Mouse (Mus musculus) left cerebral cortex, postnatal 10 days (tissue): Measurements from ENCODE around the gene Guk1. TPM values are rescaled to one million over a fixed set of nuclear protein-coding genes. Genes with fewer than 3 reads are reported as not detected.
A peak's percentile ranks its signal among the peaks of the same experiment; 100 is the strongest.

Source experiments
- DNase-seq, 2 experiments: peaks; one replicate each; pipeline ENCODE4 v3.0.0; 2021 to 2022; ENCODE audit warnings: low spot score in 2 of 2, mixed read lengths in 1 of 2; ENCODE audit errors: extremely low spot score in 1 of 2
- intact Hi-C: fragments of 180-260 bp; cut with DNase I; formaldehyde crosslinking; loops from one replicate; pipeline ENCODE4 v1.15.1; 2025
- total RNA-seq, 2 experiments: library from RNA; stranded (reverse); gene quantifications; 2 replicates each; pipeline ENCODE4 v1.2.3; 2021

Gene Guk1
- total RNA-seq, result 100 to 1,000 TPM; 115 to 117 TPM

DNA sequence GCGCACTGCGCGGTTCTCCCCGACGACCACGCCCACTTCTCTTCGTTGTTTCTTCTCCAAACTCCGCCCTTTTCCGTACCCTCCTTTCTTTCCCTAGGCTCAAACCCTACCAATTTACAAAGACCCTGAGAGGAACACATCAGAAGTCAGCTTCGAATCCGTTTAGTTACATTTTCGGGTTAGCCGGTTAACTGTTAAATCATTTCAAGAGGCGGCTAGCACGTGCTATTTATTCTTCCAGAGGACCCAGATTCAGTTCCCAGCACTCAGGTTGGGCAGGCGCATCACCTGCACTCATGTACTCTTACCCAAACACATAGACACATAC lies at the start of gene Guk1:
Gene Guk1, minus strand, starts transcription at position 154 of the 328 bp plus-strand sequence.
- DNase-seq, result no peak
- intact Hi-C loops, result no loop called here

DNA sequence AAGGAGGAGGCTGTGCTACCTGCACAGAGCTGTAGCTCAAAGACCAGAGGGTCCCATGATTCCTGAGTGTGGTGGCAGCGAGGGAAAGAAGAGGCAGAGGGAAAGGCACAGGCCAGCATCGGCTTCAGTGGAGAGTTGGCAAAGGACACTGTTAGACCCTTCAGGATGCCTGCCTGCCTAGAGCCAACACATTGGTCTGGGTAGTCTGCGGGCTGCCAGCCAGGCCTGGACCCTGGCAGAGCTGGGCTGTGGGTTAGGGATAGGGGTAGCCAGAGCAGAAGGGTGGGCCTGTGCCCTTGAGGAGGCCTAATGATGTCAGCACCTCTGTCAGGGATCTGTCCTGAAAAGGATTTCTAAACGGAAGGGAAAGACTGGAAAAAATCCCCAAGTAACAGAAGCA lies 47.8 kb upstream of the Guk1 start:
- no peak for DNase-seq

DNA sequence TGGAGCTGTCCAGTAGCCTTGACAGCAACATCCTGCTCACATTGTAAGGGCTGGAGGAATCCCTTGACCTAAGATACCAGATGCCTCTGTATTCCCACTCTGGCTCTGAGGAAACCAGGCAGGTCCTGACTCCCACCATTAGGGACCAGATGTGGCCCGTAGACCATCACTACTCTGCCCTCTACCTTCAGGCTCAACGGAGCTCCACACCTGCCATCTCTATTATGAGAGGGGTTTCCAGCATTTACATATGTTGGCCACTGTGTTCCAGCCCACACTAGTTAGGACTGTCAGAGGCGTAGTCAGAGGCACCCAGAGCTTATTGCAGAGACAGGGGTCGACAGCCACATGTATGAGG lies 47.4 kb upstream of the Guk1 start:
- no peak for DNase-seq
- intact Hi-C loops, result no loop called here

More for the DNA sequence above, 47.8 kb upstream of the Guk1 start:
- intact Hi-C loops, result no loop called here

DNA sequence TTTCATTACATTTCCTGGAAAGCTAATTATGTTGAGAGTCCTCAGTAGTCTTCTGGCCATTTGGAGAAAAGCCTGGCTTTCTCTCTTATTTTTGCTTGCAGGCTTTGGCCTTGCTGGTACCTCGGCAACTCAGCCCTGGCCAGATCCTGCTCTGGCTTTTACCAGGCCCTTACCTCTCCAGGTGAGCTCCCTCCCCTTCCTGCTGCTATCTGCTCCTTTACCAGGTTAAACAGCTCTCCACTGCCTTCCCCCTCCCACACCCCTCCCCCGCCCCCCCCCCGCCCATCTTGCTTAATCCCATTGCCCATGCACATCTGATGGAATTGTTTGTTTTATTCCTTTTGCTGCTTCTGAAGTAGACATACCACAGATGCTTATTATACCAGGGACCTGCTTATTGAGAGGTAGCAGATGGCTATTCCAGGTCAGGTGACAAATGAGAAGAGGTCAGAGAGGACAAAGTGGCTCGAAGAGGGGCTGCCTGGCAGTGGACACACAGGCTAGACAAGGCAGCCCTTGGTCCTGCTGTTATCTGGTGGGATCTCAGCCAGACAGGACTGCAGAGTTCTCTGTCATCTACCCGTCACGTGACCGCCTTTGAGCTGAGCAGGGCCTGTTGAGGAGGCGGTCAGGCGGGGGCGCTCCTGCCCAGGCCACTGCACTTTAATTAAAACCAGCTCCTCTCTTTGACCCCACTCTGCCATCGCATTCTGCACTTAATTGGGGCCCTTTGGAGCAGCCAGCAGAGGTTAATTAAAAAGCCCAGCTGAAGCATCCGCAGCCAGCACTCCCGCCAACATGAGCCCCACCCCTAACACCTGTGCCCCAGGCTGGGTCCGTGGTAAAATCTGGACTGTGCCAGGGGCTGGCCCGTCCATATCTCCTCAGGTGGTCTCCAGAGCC lies 46.8 kb upstream of the Guk1 start:
- peak in 1 of 2 experiments; percentile 82 for DNase-seq
- intact Hi-C loops, result no loop called here

DNA sequence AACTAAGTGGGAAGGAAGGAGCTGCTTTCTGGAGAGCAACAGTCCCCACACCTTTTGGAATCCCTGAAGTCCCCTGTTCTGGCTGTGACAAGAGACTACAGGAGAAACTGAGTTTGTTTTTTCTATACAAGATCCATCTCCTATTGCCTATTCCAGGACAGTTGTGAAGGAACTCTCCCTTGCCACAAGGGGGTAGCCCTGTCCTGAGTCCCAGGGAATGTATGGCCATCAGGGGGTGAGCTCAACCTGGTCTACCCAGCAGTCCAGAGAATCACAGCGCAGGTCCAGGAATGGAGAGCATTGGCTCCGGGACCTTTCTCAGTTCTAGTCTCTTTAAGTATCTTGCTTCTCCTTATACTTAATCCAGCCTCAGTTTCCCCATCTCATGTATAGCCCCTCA lies 40.8 kb upstream of the Guk1 start:
- intact Hi-C loops, result no loop called here
- no peak for DNase-seq

DNA sequence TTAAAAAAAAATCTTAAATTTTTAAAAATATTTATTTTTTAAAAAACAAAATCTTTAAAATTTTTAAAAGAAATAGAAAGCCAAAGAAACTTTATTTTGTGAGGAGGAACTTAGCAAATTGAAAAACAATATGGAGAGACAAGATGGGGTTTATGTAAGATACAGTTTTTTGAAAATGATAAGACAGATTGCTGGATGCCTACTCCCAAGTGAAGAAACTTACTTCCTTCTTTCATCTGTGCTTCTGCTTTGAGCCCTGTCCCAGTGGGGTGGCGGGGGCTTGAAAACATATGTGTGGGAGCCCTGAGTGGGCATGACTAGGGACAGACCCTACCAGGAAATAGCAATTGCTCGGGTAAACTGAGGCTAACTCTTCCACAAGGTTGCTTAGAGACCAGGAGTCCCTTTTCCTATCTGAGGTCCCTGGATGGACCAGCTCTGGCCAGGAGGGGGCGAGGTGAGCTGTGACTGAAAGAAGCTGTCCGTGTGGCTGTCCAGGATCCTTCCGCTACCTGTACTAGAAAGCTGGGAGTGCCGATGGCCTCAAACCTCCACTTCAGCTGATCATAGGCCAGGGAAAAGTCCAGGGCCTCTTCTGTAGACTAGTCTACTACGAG lies 38.2 kb upstream of the Guk1 start:
- intact Hi-C loops, result no loop called here

DNA sequence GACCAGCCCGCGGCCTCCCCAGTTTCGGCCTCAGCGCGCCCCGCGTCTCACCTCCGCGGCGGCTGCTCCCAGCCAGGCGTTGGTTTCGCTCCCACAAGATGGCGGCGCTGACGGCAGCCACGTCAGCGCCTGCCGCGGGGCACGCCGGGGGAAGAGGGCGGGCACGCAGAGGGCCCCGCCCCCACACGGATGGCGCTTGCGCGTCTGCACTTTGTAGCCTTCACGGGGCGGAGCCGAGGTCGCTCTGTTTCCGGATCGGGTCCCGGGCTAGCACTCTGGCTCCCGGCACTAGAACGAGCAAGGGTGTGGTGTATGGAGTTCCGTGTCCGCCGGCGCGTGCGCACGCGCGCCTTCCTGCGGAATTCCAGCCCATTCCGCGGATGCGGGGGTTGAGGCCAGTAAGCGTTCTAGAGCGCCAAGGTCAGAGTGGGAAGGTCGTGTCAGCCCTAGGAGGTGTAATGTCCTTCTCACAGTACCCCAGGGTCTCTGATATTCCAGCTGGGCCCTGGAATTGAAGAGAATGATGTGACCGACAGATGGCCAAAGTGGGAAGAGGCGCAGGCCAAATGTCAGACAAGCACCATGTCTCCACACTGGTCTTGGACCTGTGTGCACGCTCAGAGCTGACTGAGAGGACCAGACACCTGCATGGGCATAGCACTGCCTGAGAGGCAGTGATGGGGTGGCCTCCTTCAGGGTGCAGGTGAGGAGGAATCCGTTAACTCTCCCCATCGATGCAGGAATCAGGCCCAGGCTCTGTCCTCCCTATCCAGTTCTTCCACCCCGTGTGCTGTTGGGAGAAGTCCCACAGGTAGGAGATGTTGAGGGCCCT lies 36.3 kb upstream of the Guk1 start, which contains the start of gene Arf1:
Gene Arf1, minus strand, starts transcription at position 149 of the 832 bp plus-strand sequence.
- intact Hi-C loops, result loop anchor here (2.0 to 10.0 kb wide), 2 partner anchors 68 to 256 kb away; no protein-coding TSS in a partner anchor
- peak; percentile 93 to 97 for DNase-seq

More for the DNA sequence above, 38.2 kb upstream of the Guk1 start:
- DNase-seq, result peak in 1 of 2 experiments; percentile 64

DNA sequence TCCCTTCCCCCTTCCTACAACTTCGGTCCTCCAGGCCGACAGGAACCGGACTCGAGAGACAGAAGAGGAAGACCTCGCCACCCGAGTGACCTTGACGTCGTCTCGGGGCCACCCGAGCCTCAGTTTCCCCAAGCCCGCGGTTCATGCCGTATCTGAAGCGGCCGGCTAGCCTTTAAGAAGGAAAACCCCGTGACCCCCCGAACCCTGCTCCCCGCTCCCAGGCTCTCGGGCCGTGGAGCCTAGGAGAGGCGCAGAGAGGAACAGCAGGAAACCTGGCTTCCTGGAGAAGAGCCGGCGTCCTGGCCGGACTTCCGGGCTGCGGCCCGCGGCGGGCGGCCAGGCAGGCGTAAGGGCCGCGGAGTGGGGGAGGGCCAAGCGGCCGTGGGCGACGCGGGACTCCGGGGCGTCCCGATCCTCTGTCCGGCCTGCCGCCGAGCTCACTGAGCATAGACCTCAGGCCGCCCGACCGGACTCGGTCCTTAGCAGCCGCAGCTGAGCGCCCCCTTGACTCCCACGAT lies 35.7 kb upstream of the Guk1 start:
- intact Hi-C loops, result loop anchor here (2.0 to 10.0 kb wide), 2 partner anchors 69 to 257 kb away; no protein-coding TSS in a partner anchor
- DNase-seq, result no peak

DNA sequence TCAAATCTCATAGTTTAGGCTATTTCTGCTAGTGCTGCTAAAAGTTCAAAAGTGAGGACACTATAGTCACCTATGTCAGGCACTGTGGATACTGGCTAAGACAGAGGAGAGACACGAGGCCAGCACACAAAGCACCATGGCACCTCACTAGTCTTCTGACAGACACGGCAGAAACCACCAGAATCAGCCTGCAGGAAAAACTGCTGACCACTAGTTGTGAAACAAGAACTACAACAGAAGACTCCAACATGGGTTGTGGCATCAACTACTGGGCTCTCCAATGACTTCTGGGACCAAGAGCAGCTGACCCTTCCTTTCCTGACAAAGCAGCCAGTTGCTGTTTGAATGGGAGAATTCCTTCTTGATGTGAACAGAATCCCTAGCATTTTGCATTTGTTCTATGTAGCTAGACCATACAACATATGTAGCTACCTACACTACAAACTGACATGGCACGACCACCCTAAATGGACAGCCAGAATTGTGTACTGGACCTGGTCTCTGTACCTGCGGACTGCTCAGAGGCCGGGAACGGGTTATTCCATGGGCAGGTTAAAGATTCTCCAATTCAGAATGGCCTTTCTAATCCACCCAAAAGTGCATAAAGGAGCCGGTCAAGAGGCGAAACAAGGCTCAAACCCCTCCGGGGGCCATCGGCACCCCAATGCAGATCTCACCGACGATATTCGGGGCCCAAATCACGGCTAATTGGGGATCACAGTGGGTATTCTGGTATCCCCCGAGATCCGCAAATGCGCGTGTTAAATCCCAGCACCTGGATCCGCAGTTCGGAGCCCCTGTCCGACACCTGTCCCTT lies 35.0 kb upstream of the Guk1 start:
- intact Hi-C loops, result loop anchor here (10.0 kb wide), 1 partner anchor 258 kb away; no protein-coding TSS in a partner anchor
- no peak for DNase-seq

DNA sequence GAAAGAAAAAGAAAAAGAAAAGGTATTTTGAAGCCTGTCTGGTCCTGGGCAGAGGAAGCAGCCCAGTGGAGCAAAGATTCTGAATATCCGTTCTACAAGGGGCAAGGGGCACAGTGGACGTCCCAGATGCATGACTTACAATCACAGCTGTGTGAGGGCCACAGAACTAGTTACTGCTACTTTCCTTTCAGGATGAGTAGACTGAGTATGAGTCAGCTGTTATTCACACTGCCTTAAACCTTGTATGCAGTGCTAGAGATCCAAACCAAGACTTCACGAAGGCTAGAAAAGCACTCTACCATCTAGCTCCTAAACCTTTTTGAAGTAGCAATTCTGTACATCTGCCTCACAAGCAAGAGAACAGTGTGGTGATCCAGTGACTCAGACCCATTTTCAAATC lies 34.2 kb upstream of the Guk1 start:
- intact Hi-C loops, result loop anchor here (10.0 kb wide), 1 partner anchor 259 kb away; no protein-coding TSS in a partner anchor
- DNase-seq, result no peak

DNA sequence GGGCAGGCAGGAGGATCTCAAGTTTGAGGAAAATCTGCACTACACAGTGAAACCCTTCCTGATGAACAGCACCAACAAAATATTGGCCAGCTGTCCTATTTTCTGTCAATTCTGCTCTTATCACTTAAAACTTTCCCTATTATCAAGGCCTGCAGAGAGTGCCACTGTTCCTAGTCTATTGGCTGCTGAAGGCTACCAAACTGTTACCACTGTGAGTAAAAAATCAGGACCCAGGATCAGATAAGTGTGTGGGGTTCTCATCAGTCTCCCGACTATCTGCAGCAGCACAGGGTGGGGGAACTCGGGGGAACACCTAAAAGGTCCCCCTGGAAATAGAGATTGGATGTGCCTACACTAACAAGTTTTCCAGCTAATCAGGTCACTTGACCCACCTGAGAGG lies 33.2 kb upstream of the Guk1 start:
- intact Hi-C loops, result loop anchor here (10.0 kb wide), 1 partner anchor 260 kb away; no protein-coding TSS in a partner anchor
- no peak for DNase-seq

DNA sequence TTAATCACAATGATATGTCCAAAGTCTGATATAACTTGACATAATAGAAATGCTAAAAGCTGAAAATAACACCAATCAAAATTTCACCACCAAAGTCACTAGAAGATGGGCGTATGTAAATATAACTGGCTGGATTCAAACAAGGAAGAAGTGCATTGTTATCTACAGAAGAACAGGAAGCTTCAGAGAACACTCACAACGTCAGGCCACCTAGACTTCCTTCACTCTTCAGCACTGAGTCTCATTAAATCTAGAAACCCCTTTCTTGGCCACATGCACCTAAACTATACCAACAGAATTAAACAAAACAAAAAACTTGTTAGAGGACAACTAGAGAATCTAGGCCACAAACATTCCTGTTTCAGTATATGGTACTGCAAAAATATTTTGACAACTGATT lies 32.5 kb upstream of the Guk1 start:
- intact Hi-C loops, result loop anchor here (10.0 kb wide), 1 partner anchor 260 kb away; no protein-coding TSS in a partner anchor
- no peak for DNase-seq

DNA sequence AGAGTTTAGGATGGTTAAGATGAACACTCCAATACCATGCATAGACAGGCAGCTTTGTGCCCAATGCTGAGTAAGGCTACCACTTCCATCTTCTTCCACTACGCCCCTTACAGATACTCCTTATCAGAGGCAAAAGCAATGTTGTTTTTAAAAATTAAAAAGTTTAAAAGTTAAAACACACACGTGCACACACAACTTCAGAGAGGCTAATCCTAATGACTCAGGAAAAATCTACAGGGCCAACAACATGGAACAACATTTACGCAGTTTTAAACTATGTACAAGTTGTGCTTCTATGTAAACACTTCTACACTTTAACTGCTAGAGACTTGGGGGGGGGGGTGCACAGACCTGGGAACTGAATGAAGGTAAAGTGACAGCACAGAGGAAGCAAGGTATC lies 32.0 kb upstream of the Guk1 start:
- no peak for DNase-seq
- intact Hi-C loops, result loop anchor here (10.0 kb wide), 1 partner anchor 261 kb away; no protein-coding TSS in a partner anchor

DNA sequence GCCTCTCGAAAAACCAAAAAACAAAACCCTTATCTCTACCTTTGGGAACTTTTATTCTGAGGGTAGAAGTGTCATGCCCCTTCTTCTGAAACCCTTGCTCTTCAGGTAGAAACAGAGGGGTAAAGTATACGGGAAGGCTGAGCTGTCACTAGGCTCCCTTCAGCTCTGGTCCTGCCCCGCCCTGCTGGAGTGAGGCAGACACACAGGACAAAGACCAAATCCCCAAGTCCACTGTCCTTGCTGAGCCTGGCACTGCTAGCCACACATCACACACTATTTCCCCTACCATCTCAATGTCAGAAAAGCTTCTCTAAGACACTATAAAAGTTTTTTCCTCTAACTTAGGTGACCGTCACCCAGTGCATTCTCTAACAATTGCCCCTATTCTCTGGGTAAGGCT lies 30.3 kb upstream of the Guk1 start:
- intact Hi-C loops, result loop anchor here (10.0 kb wide), 1 partner anchor 262 kb away; no protein-coding TSS in a partner anchor
- no peak for DNase-seq

DNA sequence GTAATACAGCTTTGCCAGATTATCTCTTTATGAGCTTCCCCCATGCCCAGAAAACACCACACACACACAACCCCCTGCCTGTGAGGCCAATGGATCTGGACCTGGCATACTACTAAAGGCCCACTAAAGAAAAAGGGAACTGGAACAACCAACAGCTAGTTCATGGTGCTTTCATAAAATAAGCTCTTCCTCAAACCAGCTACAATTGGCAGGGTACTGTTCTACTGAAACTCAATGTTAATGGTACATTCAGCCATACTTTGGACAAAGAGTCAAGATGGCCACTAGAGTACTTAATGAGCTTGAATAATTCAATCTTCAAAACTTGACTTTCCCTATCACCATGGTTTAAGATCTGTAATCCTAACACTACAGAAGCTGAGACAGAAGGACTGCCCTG lies 29.6 kb upstream of the Guk1 start:
- intact Hi-C loops, result loop anchor here (10.0 kb wide), 1 partner anchor 263 kb away; no protein-coding TSS in a partner anchor
- no peak for DNase-seq

DNA sequence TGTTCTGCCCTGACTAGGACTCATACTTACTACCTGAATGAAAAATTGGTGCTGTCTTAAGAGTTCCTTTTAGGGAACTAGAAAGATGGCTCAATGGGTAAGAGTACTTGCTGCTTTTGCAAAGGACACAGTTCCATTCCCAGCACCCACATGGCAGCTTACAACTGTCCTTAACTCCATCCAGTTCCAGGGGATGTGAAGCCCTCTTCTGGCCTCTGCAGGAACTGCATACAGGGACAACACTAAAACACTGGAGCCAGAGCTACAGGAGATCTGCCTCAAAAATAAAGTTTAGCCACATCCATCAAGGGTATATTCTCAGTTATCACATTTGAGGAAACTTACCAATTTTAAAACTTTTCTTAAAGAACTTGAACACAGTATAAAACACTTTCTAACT lies 27.1 kb upstream of the Guk1 start:
- DNase-seq, result no peak
- intact Hi-C loops, result no loop called here

DNA sequence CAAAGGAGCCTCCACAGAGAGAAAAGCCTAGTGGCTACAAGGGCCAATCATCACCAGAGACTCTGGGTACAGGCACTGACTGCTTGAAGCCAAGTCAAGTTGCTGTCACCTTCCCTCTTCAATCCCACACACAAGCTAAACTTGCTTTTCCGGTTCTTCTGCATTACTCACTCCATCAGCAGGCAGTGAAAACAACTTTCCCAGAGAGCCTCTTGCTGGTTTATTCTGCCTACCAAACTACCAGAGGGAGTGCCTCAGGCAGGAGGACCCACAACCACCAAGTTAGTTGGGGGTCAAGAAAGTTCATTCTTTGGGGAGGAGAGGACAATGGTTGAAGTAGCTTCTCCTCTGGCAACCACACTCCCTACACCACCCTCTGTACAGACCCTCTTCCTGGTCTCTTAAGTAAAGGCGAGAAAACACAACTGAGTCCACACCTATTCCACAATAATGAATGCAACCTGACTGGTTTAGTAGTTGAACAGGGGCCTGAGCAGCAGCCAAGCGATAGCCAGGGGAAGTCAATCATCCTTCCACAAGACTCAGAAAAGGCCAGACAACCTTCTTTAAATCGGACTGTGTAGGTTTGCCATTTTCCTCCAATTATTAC lies 26.5 kb upstream of the Guk1 start:
- no peak for DNase-seq
- intact Hi-C loops, result no loop called here

DNA sequence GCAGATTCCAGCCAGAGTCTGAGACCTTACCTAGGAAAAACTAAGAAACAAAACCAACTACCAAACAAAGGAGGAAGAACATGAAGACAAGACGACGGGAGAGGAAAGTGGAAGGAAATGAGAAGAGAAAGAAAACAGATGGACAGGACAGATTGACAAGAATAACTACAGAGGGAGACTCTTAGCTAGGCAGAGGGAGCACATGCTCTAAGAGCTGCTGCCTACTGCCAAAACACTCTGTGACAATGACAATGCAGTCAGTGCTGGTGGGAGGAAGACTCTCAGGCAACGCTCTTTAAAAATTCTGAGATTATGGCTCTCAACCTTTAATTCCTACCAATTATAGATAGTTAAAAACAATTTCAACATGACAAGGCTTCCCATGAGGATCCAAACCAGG lies 24.9 kb upstream of the Guk1 start:
- no peak for DNase-seq
- intact Hi-C loops, result no loop called here
